ENCODE assay signal across 29 mouse cellular contexts in the genomic region with DNA sequence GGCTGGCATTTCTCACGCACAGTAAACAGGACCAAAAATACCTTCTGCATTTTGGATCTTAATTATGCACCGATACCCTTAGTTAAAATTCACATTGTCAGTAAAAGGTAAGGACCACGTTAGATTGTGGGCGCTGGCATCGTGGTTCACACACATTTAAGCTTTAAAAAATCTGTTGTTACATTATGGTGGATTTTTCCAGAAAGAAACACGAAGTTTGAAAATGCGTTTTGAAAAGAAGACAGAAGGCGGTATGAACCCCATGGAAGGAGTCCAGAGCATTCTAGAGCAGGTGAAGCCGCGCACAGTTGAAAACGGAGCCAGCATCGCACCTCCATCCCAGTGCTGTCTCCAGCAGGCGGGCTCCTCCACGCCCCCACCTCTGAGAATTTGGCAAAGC.
DNase-seq lines count a peak whose midpoint lies in the region; ATAC-seq and TF ChIP-seq lines count a peak whose summit lies in the region.
"Had no signal": no experiment of that assay in that cellular context is flagged by ENCODE, and none has a peak within 500 bp of the region (broad histone marks: within the 10 kb centered on the region; RNA-seq: fewer than 3 reads in every experiment).

No protein-coding gene starts in this region.

- no peak overlapping the region for H3K4me3 ChIP-seq in forebrain, postnatal 0 days (ENCODE audit: low read depth, low read length)
- no peak overlapping the region for H3K4me3 ChIP-seq in forebrain, embryonic 12.5 days (replicated peaks)
- H3K4me3 ChIP-seq: embryonic facial prominence, embryonic 13.5 days; embryonic facial prominence, embryonic 15.5 days; erythroblast, embryonic 14.5 days; forebrain, embryonic 10.5 days; forebrain, embryonic 13.5 days; forebrain, embryonic 15.5 days had no signal

- TF ChIP-seq CTCF in forebrain, postnatal 0 days (IDR thresholded peaks at IDR 0.05; ENCODE audit: low read depth), result no peak

- no peaks in the 10 kb centered on the region for H3K36me3 ChIP-seq in forebrain, postnatal 0 days (ENCODE audit: insufficient read depth)
- no peaks in the 10 kb centered on the region for H3K36me3 ChIP-seq in forebrain, embryonic 12.5 days (replicated peaks)
- H3K36me3 ChIP-seq: embryonic facial prominence, embryonic 13.5 days; embryonic facial prominence, embryonic 15.5 days; forebrain, embryonic 10.5 days; forebrain, embryonic 15.5 days; G1E had no signal

- H3K4me1 ChIP-seq in forebrain, postnatal 0 days (ENCODE audit: insufficient read depth), result no peaks in the 10 kb centered on the region
- H3K4me1 ChIP-seq in forebrain, embryonic 12.5 days, result no peaks in the 10 kb centered on the region
- H3K4me1 ChIP-seq: embryonic facial prominence, embryonic 13.5 days; embryonic facial prominence, embryonic 15.5 days; forebrain, embryonic 10.5 days; forebrain, embryonic 13.5 days; forebrain, embryonic 15.5 days had no signal

- no peaks in the 10 kb centered on the region for H3K9me3 ChIP-seq in forebrain, postnatal 0 days (ENCODE audit: low read length)
- no peaks in the 10 kb centered on the region for H3K9me3 ChIP-seq in forebrain, embryonic 12.5 days
- H3K9me3 ChIP-seq: embryonic facial prominence, embryonic 13.5 days; embryonic facial prominence, embryonic 15.5 days; forebrain, embryonic 10.5 days; forebrain, embryonic 13.5 days; forebrain, embryonic 15.5 days had no signal

- no peak overlapping the region for H3K27ac ChIP-seq in forebrain, postnatal 0 days (ENCODE audit: low read depth, low read length)
- H3K27ac ChIP-seq in forebrain, embryonic 12.5 days, result no peak overlapping the region
- H3K27ac ChIP-seq: embryonic facial prominence, embryonic 13.5 days; embryonic facial prominence, embryonic 15.5 days; forebrain, embryonic 10.5 days; forebrain, embryonic 13.5 days; forebrain, embryonic 15.5 days had no signal

- WGBS in forebrain, postnatal 0 days, result 79% methylated on average over 14 of the region's 14 CpGs
- WGBS in forebrain, embryonic 12.5 days, result 94% methylated on average over 14 of the region's 14 CpGs

- no peak for ATAC-seq in forebrain, postnatal 0 days
- ATAC-seq in forebrain, embryonic 12.5 days (ENCODE audit: low FRiP score), result no peak
- ATAC-seq: activated CD4-positive, CD25-positive, alpha-beta regulatory T cell, adult 4 months; CD4-positive, CD25-positive, alpha-beta regulatory T cell, adult 4 months; forebrain, embryonic 13.5 days; forebrain, embryonic 15.5 days; Patski had no signal

- no peak overlapping the region for H3K4me2 ChIP-seq in forebrain, postnatal 0 days (ENCODE audit: low read depth)
- H3K4me2 ChIP-seq in forebrain, embryonic 12.5 days, result no peak overlapping the region
- H3K4me2 ChIP-seq: embryonic facial prominence, embryonic 13.5 days; embryonic facial prominence, embryonic 15.5 days; forebrain, embryonic 13.5 days; forebrain, embryonic 15.5 days had no signal

- no peak overlapping the region for H3K9ac ChIP-seq in forebrain, postnatal 0 days
- no peak overlapping the region for H3K9ac ChIP-seq in forebrain, embryonic 12.5 days
- H3K9ac ChIP-seq: embryonic facial prominence, embryonic 13.5 days; embryonic facial prominence, embryonic 15.5 days; forebrain, embryonic 13.5 days; forebrain, embryonic 15.5 days had no signal

- no peaks in the 10 kb centered on the region for H3K27me3 ChIP-seq in forebrain, postnatal 0 days (ENCODE audit: insufficient read depth, low read length)
- H3K27me3 ChIP-seq in forebrain, embryonic 12.5 days, result no peaks in the 10 kb centered on the region
- H3K27me3 ChIP-seq: CH12.LX; embryonic facial prominence, embryonic 13.5 days; embryonic facial prominence, embryonic 15.5 days; forebrain, embryonic 13.5 days; forebrain, embryonic 15.5 days had no signal

- peak; percentile 36 for DNase-seq in forebrain, postnatal 0 days
- peak; percentile 2 to 7 for DNase-seq in layer of hippocampus, adult 18-20 months (ENCODE audit: low spot score in 2 of 2)
- DNase-seq in layer of hippocampus, postnatal 25 days (ENCODE audit: extremely low spot score in 1 of 2, low spot score in 1 of 2), result no peak
- DNase-seq in right cerebral cortex, postnatal 25 days, result peak; percentile 51
- no peak for DNase-seq in right cerebral cortex, postnatal 4 days
- no peak for DNase-seq in testis, postnatal 10 days (ENCODE audit: low spot score)
- DNase-seq: adrenal gland, adult 8-10 months; adrenal gland, postnatal 14 days; adrenal gland, postnatal 36 days; B cell, adult 2 months; cerebellum, adult 11 months; cerebellum, adult 18-20 months; cerebellum, adult 8-10 months; cerebellum, adult 9-11 months; cerebellum, postnatal 14 days; cerebellum, postnatal 36 days; embryo, embryonic 11 days had no signal

Comparison
In these comparisons a context has a peak if more than half of its experiments do, and no peak if none do; other contexts are left out.
1. DNase-seq: peak in forebrain, postnatal 0 days (single experiment), layer of hippocampus, adult 18-20 months (2 of 2) and right cerebral cortex, postnatal 25 days (single experiment); none in layer of hippocampus, postnatal 25 days (0 of 2), right cerebral cortex, postnatal 4 days (single experiment) and testis, postnatal 10 days (single experiment).